Mouse (Mus musculus) stomach, postnatal 0 days (tissue): ENCODE data around the gene Gm10720.
"Not testable (repeated sequence)": the region's sequence is repeated elsewhere in the genome, so short reads cannot be mapped to it uniquely, and the experiment has no call there.

ENCODE experiments used
- CTCF ChIP-seq: IDR thresholded peaks from 2 replicates; pipeline ENCODE4 v1.5.1; 2016; ENCODE audit warnings: antibody characterized with exemption, low read depth, mild to moderate bottlenecking, moderate library complexity
- EP300 ChIP-seq: optimal IDR thresholded peaks from 2 replicates; pipeline ENCODE3; 2016; ENCODE audit warnings: antibody characterized with exemption

- TF ChIP-seq CTCF, EP300: not testable (repeated sequence)
These were observed 9.5 kb downstream of the Gm10720 start, which contains the start of gene Gm10717 for GRCm38 (mm10) chr9:3024912-3025467.
